Mouse (Mus musculus) ES-Bruce4 (cell line): ENCODE results near the gene Myof.

Experiments
- CTCF ChIP-seq: IDR thresholded peaks from one replicate; pipeline ENCODE4 v1.8.1; 2011; ENCODE audit warnings: low read depth, low read length
- POLR2A ChIP-seq: IDR thresholded peaks from one replicate; pipeline ENCODE4 v1.8.1; 2011; ENCODE audit warnings: low read length; ENCODE audit not compliant: insufficient read depth

DNA sequence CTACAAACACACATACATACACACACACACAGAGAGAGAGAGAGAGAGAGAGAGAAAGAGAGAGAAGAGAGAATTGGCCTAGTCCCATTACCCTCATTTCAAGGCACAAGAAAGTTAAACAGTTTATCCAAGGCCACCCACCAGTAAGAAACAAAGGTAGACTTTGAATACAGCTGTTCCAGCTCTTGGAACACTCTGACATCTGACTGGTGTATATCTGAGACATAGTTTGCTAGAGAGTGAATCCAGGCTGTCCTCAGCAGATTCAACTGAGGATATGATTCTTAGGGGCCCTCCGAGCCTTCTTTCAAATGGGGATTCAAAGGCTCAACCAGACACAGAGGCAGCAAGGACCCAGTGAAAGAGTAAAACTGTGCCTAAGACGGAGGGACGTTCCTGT lies 14.1 kb downstream of the Myof start:
- TF ChIP-seq POLR2A (no peak), CTCF (no peak)
